Mouse (Mus musculus) kidney, embryonic 14.5 days (tissue): ENCODE measurements around the gene Sik3. TPM values are rescaled to one million over a fixed set of nuclear protein-coding genes. Genes with fewer than 3 reads are reported as not detected.

Experiments used
- ATAC-seq: fragments of 200-750 bp; cut with Nextera tagmentation; 2 replicates; pipeline ENCODE4 v1.8.0; 2017; ENCODE audit warnings: moderate number of reproducible peaks, mild to moderate bottlenecking, moderate TSS enrichment, moderate library complexity; ENCODE audit not compliant: low FRiP score, low TSS enrichment
- H3K27ac ChIP-seq: fragments of 300-500 bp; sonication (generic); 2 replicates; pipeline ENCODE4 v1.5.1; 2014; ENCODE audit warnings: low read depth, mild to moderate bottlenecking, low read length, moderate library complexity, mixed read lengths
- H3K27me3 ChIP-seq: fragments of 300-500 bp; sonication (generic); 2 replicates; pipeline ENCODE4 v1.6.1; 2014; ENCODE audit warnings: mild to moderate bottlenecking, low read length; ENCODE audit not compliant: control insufficient read depth, insufficient read depth
- H3K36me3 ChIP-seq: fragments of 300-500 bp; sonication (generic); 2 replicates; pipeline ENCODE4 v1.6.1; 2014; ENCODE audit warnings: low read length, mixed read lengths; ENCODE audit not compliant: control insufficient read depth, insufficient read depth
- H3K4me1 ChIP-seq: fragments of 300-500 bp; sonication (generic); 2 replicates; pipeline ENCODE4 v1.6.1; 2014; ENCODE audit warnings: low read length, mixed read lengths; ENCODE audit not compliant: control insufficient read depth, insufficient read depth
- H3K4me2 ChIP-seq: fragments of 300-500 bp; sonication (generic); replicated peaks from 2 replicates; pipeline ENCODE4 v1.6.1; 2014; ENCODE audit warnings: low read depth, mild to moderate bottlenecking, low read length
- H3K4me3 ChIP-seq: fragments of 300-500 bp; sonication (generic); 2 replicates; pipeline ENCODE4 v1.5.1; 2014; ENCODE audit warnings: mild to moderate bottlenecking, low read length
- H3K9ac ChIP-seq: fragments of 300-500 bp; sonication (generic); 2 replicates; pipeline ENCODE4 v1.6.1; 2014; ENCODE audit warnings: low read depth, mild to moderate bottlenecking, low read length, moderate library complexity
- H3K9me3 ChIP-seq: fragments of 300-500 bp; sonication (generic); 2 replicates; pipeline ENCODE4 v1.6.1; 2016; ENCODE audit warnings: low read length; ENCODE audit not compliant: control insufficient read depth
- WGBS: fragments of 180-500 bp; shearing (Covaris S2); extraction: QIAGEN DNeasy Blood & Tissue Kit; methylation state at CpG from one replicate; pipeline ENCODE4 v1.1.7; 2014; 5-methylcytosine and 5-hydroxymethylcytosine counted together
- polyA plus RNA-seq: library from polyadenylated mRNA; unstranded; fragments of >200 nt; fragmentation: Nextera tagmentation; extraction: Ambion mirVana; gene quantifications from 2 replicates; pipeline ENCODE4 v1.2.1, GENCODE M21; 2014

The Sik3 gene
- polyA plus RNA-seq, 1 experiment from 2014 or later: 10.1 TPM

DNA sequence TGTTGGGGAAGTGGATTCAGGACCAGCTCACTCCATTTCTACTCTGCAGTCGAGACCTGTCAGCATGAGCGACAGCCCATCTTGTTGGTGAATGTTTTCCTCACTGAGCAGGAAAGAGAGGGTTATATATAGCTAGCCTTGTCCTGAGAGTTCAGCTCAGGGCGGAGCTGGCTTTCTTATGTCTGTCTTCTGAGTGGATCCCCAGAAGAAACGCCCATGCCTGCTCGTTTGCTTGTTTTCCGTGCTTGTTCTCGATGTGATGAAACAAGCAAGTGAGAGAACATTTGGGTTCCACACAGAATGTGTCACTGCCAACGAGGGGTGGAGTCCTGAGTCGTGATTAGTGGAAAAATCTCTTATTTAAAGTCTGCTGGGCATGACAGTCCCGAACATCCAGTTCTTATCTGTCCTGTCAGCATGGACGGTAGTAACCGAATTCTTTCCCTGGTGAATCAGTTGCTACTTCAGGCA, 184.1 kb downstream of the Sik3 start:
- Histone ChIP-seq H3K27me3 (no peaks in the 10 kb centered on the region), H3K27ac (no peak overlapping the region), H3K36me3 (peaks cover 41% of the 10 kb centered on the region), H3K9ac (no peak overlapping the region), H3K4me2 (no peak overlapping the region), H3K4me1 (no peaks in the 10 kb centered on the region), H3K9me3 (no peaks in the 10 kb centered on the region), H3K4me3 (no peak overlapping the region)
- WGBS: 74% methylated on average over 12 of the region's 12 CpGs
- no peak for ATAC-seq

DNA sequence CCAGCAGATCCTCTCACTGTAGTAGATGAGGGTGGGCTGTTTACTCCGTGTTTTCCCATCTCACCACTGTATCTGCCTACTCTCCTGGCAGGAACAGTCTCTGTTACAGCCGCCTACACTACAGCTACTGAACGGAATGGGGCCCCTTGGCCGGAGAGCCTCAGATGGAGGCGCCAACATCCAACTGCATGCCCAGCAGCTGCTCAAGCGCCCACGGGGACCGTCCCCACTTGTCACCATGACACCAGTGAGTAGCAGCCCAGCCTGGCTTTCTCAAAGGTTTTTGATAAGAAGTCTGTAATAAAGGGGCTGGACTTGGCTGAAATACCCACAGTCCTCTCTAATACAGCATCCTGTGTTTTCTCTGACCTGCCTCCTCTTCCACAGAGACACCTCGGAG, 185.8 kb downstream of the Sik3 start:
- peaks cover 46% of the 10 kb centered on the region for H3K36me3 ChIP-seq
- H3K4me3 ChIP-seq: no peak overlapping the region
- no peaks in the 10 kb centered on the region for H3K27me3 ChIP-seq
- no peak overlapping the region for H3K4me2 ChIP-seq
- 91% methylated on average over 9 of the region's 9 CpGs for WGBS
- ATAC-seq: no peak
- no peak overlapping the region for H3K27ac ChIP-seq
- H3K9me3 ChIP-seq: no peaks in the 10 kb centered on the region
- H3K4me1 ChIP-seq: no peaks in the 10 kb centered on the region
- no peak overlapping the region for H3K9ac ChIP-seq

DNA sequence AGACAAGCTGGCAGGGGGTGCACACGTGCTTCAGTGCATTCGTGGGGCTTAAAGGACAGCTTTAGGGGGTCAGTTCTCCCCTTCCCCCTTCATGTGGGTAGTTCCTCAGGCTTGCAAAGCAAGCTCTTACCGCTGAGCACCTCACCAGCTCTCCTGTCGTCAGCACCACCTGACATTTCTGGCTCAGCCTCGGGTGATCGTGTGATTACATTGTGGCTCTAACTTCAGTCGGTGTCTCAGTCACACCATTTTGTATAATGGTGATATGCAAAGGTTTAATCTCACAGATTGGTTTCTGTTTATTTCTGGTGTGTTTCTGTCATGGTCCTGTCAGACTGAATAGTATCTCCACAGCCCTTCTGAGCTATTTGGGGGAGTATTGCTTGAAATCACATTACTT, 186.3 kb downstream of the Sik3 start:
- ATAC-seq: no peak
- Histone ChIP-seq H3K9me3 (no peaks in the 10 kb centered on the region), H3K4me1 (no peaks in the 10 kb centered on the region), H3K4me2 (no peak overlapping the region), H3K36me3 (peaks cover 48% of the 10 kb centered on the region), H3K9ac (no peak overlapping the region), H3K4me3 (no peak overlapping the region), H3K27me3 (no peaks in the 10 kb centered on the region), H3K27ac (no peak overlapping the region)
- WGBS: 89% methylated on average over 7 of the region's 7 CpGs

GRCm38 (mm10) chr9:46199609-46200008, 187.0 kb downstream of the Sik3 start:
- Histone ChIP-seq H3K27me3 (no peaks in the 10 kb centered on the region), H3K9me3 (no peaks in the 10 kb centered on the region), H3K36me3 (peaks cover 51% of the 10 kb centered on the region), H3K27ac (no peak overlapping the region), H3K9ac (no peak overlapping the region), H3K4me3 (no peak overlapping the region), H3K4me1 (no peaks in the 10 kb centered on the region), H3K4me2 (no peak overlapping the region)
- WGBS: 82% methylated on average over 2 of the region's 2 CpGs
- ATAC-seq: no peak

DNA sequence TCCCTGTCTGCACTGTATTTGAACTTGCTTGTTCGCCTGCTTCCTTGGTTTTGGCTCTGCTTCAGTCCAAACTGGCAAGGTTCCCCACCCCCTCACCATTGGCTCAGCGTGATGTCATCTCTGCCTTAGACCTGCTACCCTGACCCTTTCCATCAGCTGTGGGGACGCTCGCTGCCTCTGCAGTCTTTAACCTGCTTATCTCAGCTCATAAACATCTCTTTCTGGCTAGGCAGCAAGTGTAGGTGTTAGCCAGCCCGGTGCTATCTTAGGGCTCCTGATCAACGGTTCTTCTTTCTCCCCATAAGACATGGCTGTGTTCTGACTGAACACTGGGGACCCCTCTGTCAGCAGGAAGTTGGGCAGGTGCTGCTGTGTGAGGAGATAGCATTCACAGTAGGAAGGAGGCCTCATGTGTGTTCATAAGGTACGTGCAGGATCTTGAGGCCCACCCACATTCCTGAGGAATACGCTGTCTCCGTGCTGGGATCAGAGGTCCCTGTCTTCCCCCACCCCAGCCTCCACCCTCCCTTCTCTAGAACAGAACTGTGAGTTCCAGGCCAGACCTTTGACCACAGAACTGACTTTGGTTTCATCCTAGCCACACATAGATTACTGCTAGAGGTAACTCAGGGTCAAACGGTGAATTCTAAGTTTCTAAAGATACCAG, 194.3 kb downstream of the Sik3 start:
- WGBS: 63% methylated on average over 10 of the region's 10 CpGs
- H3K9me3 ChIP-seq: no peaks in the 10 kb centered on the region
- H3K9ac ChIP-seq: no peak overlapping the region
- H3K27me3 ChIP-seq: no peaks in the 10 kb centered on the region
- no peak for ATAC-seq
- H3K27ac ChIP-seq: no peak overlapping the region
- H3K36me3 ChIP-seq: peaks cover 53% of the 10 kb centered on the region
- H3K4me3 ChIP-seq: no peak overlapping the region
- no peaks in the 10 kb centered on the region for H3K4me1 ChIP-seq
- H3K4me2 ChIP-seq: no peak overlapping the region

DNA sequence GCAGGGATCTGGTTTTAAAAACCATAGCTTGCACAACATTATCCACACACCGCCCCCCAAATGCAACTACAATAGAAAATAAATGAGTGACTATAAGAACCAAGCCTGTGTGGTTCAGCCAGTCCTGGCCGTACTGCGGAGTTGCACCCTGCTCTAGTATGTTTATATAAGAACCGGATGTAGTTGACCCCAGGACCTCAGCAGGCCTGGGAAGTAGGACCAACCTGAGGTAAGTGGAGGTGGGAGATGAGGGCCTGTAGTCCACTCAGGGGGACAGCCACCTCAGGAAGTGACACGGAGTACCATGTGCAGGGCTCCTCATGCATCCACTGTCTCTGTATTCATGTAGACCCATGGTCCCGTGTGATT, 194.9 kb downstream of the Sik3 start:
- ATAC-seq: no peak
- Histone ChIP-seq H3K4me3 (no peak overlapping the region), H3K27ac (no peak overlapping the region), H3K9ac (no peak overlapping the region), H3K9me3 (no peaks in the 10 kb centered on the region), H3K4me1 (no peaks in the 10 kb centered on the region), H3K36me3 (peaks cover 55% of the 10 kb centered on the region), H3K27me3 (no peaks in the 10 kb centered on the region), H3K4me2 (no peak overlapping the region)
- WGBS: 58% methylated on average over 6 of the region's 6 CpGs

- no peak for ATAC-seq
- 89% methylated on average over 13 of the region's 13 CpGs for WGBS
- H3K36me3 ChIP-seq: peaks cover 63% of the 10 kb centered on the region
These were observed 195.9 kb downstream of the Sik3 start for GRCm38 (mm10) chr9:46208401-46208974.

GRCm38 (mm10) chr9:46210473-46210872, 197.9 kb downstream of the Sik3 start:
- Histone ChIP-seq H3K36me3 (peaks cover 58% of the 10 kb centered on the region), H3K9me3 (no peaks in the 10 kb centered on the region), H3K27ac (no peak overlapping the region), H3K27me3 (no peaks in the 10 kb centered on the region), H3K9ac (no peak overlapping the region), H3K4me3 (no peak overlapping the region), H3K4me2 (no peak overlapping the region), H3K4me1 (no peaks in the 10 kb centered on the region)
- 93% methylated on average over 12 of the region's 12 CpGs for WGBS
- ATAC-seq: no peak

More at GRCm38 (mm10) chr9:46208401-46208974, 195.9 kb downstream of the Sik3 start:
- Histone ChIP-seq H3K27me3 (no peaks in the 10 kb centered on the region), H3K4me1 (no peaks in the 10 kb centered on the region), H3K9me3 (no peaks in the 10 kb centered on the region), H3K4me3 (no peak overlapping the region), H3K27ac (no peak overlapping the region), H3K9ac (no peak overlapping the region), H3K4me2 (no peak overlapping the region)

DNA sequence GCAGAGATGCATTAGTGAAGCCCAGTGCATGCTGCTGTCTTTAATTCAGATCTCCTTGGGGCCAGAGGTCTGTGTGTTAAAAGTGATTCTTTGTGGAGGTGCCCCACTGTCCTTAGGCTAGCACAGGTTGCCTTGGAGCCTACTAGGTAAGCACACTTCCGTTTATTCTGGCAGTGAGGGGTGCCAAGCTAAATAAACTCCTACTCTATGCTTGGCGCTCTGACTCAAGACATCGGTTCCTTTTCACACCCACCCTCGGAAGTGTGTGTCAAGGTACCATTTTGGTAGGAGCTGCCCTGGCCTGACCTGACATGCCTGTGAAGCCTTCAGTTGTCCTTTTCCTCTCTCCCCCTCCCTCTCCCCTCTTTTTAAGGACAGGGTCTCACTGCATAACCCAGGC, 201.7 kb downstream of the Sik3 start:
- no peak overlapping the region for H3K9ac ChIP-seq
- no peak for ATAC-seq
- H3K9me3 ChIP-seq: no peaks in the 10 kb centered on the region
- no peak overlapping the region for H3K27ac ChIP-seq
- H3K27me3 ChIP-seq: no peaks in the 10 kb centered on the region
- H3K36me3 ChIP-seq: peaks cover 47% of the 10 kb centered on the region
- H3K4me3 ChIP-seq: no peak overlapping the region
- no peak overlapping the region for H3K4me2 ChIP-seq
- H3K4me1 ChIP-seq: no peaks in the 10 kb centered on the region
- WGBS: 74% methylated on average over 4 of the region's 4 CpGs
